Mouse (Mus musculus): Measurements from ENCODE around the gene Hdac7. TPM values are rescaled to one million over a fixed set of nuclear protein-coding genes. Genes with fewer than 3 reads are reported as not detected.
A peak's percentile ranks its signal among the peaks of the same experiment; 100 is the strongest.

Hdac7 gene
- polyA plus RNA-seq, 1 experiment from 2014 or later = 44.7 TPM

DNA sequence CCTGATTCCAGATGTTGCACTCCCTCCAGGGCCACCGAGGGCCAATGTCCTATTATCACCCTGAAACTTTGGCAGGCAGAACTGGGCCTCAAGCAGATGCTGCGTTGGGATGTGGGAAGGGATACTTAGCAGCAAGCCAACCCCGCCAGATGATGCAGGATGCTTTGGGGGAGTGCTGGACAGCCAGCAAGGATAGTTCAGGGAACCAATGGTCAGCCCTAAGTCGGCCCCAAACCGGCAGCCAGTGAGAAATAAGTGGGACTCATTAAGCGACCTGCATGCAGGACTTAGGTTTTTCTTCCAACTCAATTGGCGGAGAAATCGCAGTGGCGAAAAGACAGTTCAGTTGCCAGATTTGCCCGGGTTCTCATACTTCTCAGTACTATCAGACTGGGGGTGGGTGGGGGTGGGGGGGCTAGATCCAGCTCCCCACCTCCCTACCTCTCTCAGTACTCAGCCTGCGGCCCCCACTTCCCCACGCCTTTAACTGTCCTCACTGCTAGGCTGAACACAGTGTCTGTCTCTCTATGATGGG is 14.0 kb downstream of the Hdac7 start:
- H3K4me3 ChIP-seq = peak overlapping the region; percentile 92
- 13% methylated on average over 12 of the region's 12 CpGs for WGBS
- no peaks in the 10 kb centered on the region for H3K27me3 ChIP-seq
- H3K27ac ChIP-seq = peak overlapping the region; percentile 98
- peak overlapping the region; percentile 98 for H3K9ac ChIP-seq
- H3K36me3 ChIP-seq = no peaks in the 10 kb centered on the region
- H3K4me2 ChIP-seq = peak overlapping the region; percentile 86
- H3K9me3 ChIP-seq = no peaks in the 10 kb centered on the region
- peaks cover 69% of the 10 kb centered on the region for H3K4me1 ChIP-seq
- ATAC-seq (ENCODE audit: borderline replicate concordance, extremely low read depth, low FRiP score, low TSS enrichment) = no peak

GRCm38 (mm10) chr15:97829432-97829831 is 14.9 kb downstream of the Hdac7 start:
- Histone ChIP-seq H3K36me3 (no peaks in the 10 kb centered on the region), H3K27ac (peak overlapping the region; percentile 98), H3K4me2 (peak overlapping the region; percentile 86), H3K4me1 (peaks cover 78% of the 10 kb centered on the region), H3K9ac (peak overlapping the region; percentile 98), H3K27me3 (no peaks in the 10 kb centered on the region), H3K4me3 (peak overlapping the region; percentile 92), H3K9me3 (no peaks in the 10 kb centered on the region)
- ATAC-seq (ENCODE audit: borderline replicate concordance, extremely low read depth, low FRiP score, low TSS enrichment) = no peak
- 52% methylated on average over 2 of the region's 2 CpGs for WGBS

DNA sequence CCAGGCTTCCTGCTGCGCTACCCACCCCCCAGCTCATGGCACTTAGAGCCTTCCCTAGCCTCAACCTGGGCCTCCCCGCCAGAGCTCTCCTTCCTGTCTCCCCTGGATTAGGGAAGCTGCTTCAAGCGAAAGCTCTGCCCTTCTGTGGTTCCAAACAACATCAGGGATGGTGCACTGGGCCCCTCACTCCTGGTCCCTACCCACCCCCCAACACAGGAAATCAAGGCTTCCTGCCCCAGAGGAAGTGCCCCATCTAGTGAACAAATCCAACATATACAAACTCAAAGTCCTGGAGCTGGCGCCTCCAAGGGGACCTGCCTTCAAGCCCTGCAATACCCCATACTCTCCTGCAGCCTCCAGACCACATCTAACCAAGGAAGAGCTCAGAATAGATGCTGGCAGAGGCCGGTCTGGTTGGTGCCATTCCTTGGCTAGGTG is 15.4 kb downstream of the Hdac7 start:
- ATAC-seq (ENCODE audit: borderline replicate concordance, extremely low read depth, low FRiP score, low TSS enrichment) = no peak
- H3K27me3 ChIP-seq = no peaks in the 10 kb centered on the region
- H3K4me2 ChIP-seq = peak overlapping the region; percentile 86
- peaks cover 83% of the 10 kb centered on the region for H3K4me1 ChIP-seq
- H3K36me3 ChIP-seq = peaks cover 5% of the 10 kb centered on the region; the same call in 1 of the 2 replicates
- peak overlapping the region; percentile 92 for H3K4me3 ChIP-seq
- 55% methylated on average over 5 of the region's 5 CpGs for WGBS
- no peaks in the 10 kb centered on the region for H3K9me3 ChIP-seq
- 0 out of 2 replicates have a peak overlapping the region, but pooled peaks have one; percentile 98 for H3K9ac ChIP-seq
- H3K27ac ChIP-seq = peak overlapping the region; percentile 98

DNA sequence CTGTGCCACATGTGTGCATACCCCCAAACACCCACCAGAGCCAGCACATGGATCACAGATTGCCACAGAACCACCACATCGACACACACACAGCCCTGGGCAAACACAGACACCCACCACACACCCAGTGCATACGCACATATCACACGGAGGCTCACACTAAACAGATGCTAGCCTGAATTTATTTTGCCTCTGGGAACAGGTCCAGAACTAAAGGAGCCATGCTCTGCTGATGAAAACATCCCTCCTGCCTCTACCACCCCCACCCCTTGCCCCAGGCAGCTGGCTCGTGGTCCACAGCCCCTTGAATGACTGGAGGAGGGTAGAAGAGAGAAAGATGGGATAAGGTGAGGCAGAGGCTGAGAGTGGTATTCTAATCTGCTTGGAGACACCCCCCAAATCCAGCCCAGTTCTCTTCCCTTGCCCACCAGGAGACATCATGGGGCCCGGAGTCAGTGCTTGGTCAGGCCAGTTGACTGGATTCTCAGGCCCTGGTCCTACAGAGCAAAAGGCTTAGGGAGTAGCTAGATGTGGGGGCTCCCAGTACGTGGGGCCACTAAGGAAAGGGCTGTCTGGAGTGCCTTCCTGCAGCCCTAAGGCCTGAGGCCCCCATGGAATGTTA is 16.0 kb downstream of the Hdac7 start:
- Histone ChIP-seq H3K27me3 (no peaks in the 10 kb centered on the region), H3K9me3 (no peaks in the 10 kb centered on the region), H3K27ac (peak overlapping the region; percentile 62), H3K4me2 (peak overlapping the region; percentile 86), H3K36me3 (peaks cover 10% of the 10 kb centered on the region; the same call in 1 of the 2 replicates), H3K9ac (0 out of 2 replicates have a peak overlapping the region, but pooled peaks have one; percentile 1), H3K4me3 (peak overlapping the region; percentile 21), H3K4me1 (peaks cover 86% of the 10 kb centered on the region)
- WGBS = 44% methylated on average over 6 of the region's 6 CpGs
- ATAC-seq (ENCODE audit: borderline replicate concordance, extremely low read depth, low FRiP score, low TSS enrichment) = no peak

GRCm38 (mm10) chr15:97827401-97827800 is 16.9 kb downstream of the Hdac7 start:
- H3K36me3 ChIP-seq = peaks cover 10% of the 10 kb centered on the region; the same call in 1 of the 2 replicates
- peaks cover 86% of the 10 kb centered on the region for H3K4me1 ChIP-seq
- H3K27ac ChIP-seq = no peak overlapping the region
- no peak for ATAC-seq (ENCODE audit: borderline replicate concordance, extremely low read depth, low FRiP score, low TSS enrichment)
- H3K9ac ChIP-seq = no peak overlapping the region
- no peaks in the 10 kb centered on the region for H3K27me3 ChIP-seq
- H3K4me3 ChIP-seq = no peak overlapping the region
- H3K9me3 ChIP-seq = no peaks in the 10 kb centered on the region
- H3K4me2 ChIP-seq = peak overlapping the region; percentile 31
- WGBS = 76% methylated on average over 8 of the region's 8 CpGs

GRCm38 (mm10) chr15:97826588-97827261 is 17.6 kb downstream of the Hdac7 start:
- ATAC-seq (ENCODE audit: borderline replicate concordance, extremely low read depth, low FRiP score, low TSS enrichment) = no peak
- Histone ChIP-seq H3K27me3 (no peaks in the 10 kb centered on the region), H3K4me2 (peak overlapping the region; percentile 64; the same call in 1 of the 2 replicates), H3K9me3 (no peaks in the 10 kb centered on the region), H3K9ac (no peak overlapping the region; the same call in 1 of the 2 replicates), H3K4me1 (peaks cover 87% of the 10 kb centered on the region), H3K4me3 (no peak overlapping the region), H3K27ac (peak overlapping the region; percentile 92; the same call in 1 of the 2 replicates), H3K36me3 (peaks cover 10% of the 10 kb centered on the region; the same call in 1 of the 2 replicates)
- WGBS = 54% methylated on average over 5 of the region's 5 CpGs

GRCm38 (mm10) chr15:97825941-97826587 is 18.2 kb downstream of the Hdac7 start:
- H3K36me3 ChIP-seq = peaks cover 10% of the 10 kb centered on the region; the same call in 1 of the 2 replicates
- peak overlapping the region; percentile 92 for H3K27ac ChIP-seq
- H3K9me3 ChIP-seq = no peaks in the 10 kb centered on the region
- no peaks in the 10 kb centered on the region for H3K27me3 ChIP-seq
- no peak for ATAC-seq (ENCODE audit: borderline replicate concordance, extremely low read depth, low FRiP score, low TSS enrichment)
- WGBS = 42% methylated on average over 12 of the region's 12 CpGs
- H3K9ac ChIP-seq = peak overlapping the region; percentile 35
- H3K4me2 ChIP-seq = peak overlapping the region; percentile 64
- peak overlapping the region; percentile 35 for H3K4me3 ChIP-seq
- H3K4me1 ChIP-seq = peaks cover 94% of the 10 kb centered on the region

DNA sequence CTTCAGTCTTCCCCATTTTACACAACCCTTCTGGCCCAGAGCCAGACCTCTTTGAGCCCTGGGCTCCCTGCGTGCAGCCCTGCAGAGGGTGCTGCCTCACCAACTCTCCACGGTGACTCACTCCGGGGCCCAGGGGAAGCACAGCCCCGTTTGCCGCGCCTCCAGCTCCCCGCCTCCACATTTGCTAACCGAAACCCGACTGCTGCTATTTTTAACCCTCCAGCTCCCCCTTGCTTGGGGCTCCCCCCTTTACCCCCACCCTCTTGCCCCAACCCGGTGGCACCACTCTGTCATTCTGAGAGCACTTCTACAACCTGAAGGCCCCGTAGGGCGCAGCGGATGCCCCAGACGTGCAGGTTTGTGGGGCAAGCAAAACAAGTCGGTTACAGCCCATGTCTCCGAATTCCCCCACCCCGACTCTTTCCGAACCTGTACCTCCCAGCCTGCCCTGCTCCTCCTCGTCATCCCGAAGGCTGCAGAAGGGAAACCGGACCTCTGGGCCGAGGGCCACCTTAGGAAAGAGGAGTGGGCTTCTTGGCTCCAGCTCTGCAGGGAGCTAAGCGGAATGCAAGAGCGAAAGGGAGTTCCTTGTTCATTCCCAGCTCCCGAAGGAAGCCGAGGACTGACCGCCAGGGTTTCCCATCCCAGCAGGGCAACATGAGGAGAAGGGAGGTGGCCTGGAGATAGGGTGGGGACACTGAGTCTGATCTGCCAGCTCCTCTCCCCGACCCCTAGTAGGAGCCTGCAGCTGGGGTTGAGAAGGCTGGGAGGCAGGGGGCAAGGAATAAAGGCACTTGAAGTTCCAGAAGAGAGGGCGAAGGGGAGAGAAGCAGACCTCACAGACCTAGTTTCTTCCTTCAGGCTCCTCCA is 19.0 kb downstream of the Hdac7 start:
- Histone ChIP-seq H3K4me1 (peaks cover 97% of the 10 kb centered on the region), H3K9ac (peak overlapping the region; percentile 35), H3K36me3 (peaks cover 10% of the 10 kb centered on the region), H3K27ac (peak overlapping the region; percentile 92), H3K27me3 (no peaks in the 10 kb centered on the region), H3K4me2 (peak overlapping the region; percentile 64), H3K9me3 (no peaks in the 10 kb centered on the region), H3K4me3 (peak overlapping the region; percentile 35)
- ATAC-seq (ENCODE audit: borderline replicate concordance, extremely low read depth, low FRiP score, low TSS enrichment) = peak; percentile 74
- WGBS = 5% methylated on average over 29 of the region's 29 CpGs

DNA sequence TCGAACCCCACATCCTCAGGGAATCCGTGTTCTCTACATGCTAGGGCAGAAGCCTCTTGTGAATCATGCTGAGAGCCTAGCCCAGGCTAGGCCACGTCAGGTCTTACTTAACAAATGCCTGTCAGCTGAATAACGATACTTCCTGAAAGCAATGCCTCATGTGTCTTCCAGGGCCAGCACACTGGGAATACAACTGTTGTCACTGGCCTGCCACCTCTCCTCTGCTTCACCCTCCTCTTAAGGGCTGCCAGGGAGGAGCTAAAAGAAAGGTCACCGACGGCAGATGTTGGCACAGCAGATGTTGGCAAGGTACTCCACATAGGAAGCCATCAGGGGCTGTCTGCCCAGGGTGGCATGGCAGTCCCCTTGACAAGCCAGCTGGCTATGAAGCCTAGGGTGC is 20.3 kb downstream of the Hdac7 start:
- peaks cover 84% of the 10 kb centered on the region for H3K4me1 ChIP-seq
- 69% methylated on average over 6 of the region's 6 CpGs for WGBS
- no peak overlapping the region for H3K4me3 ChIP-seq
- H3K36me3 ChIP-seq = peaks cover 10% of the 10 kb centered on the region
- H3K27ac ChIP-seq = peak overlapping the region; percentile 92; the same call in 1 of the 2 replicates
- H3K9me3 ChIP-seq = no peaks in the 10 kb centered on the region
- no peak overlapping the region for H3K4me2 ChIP-seq
- ATAC-seq (ENCODE audit: borderline replicate concordance, extremely low read depth, low FRiP score, low TSS enrichment) = no peak
- no peak overlapping the region for H3K9ac ChIP-seq
- H3K27me3 ChIP-seq = no peaks in the 10 kb centered on the region

- Histone ChIP-seq H3K4me1 (peaks cover 78% of the 10 kb centered on the region), H3K4me3 (no peak overlapping the region), H3K36me3 (peaks cover 10% of the 10 kb centered on the region), H3K27ac (0 out of 2 replicates have a peak overlapping the region, but pooled peaks have one; percentile 92), H3K4me2 (no peak overlapping the region), H3K9me3 (no peaks in the 10 kb centered on the region), H3K9ac (no peak overlapping the region), H3K27me3 (no peaks in the 10 kb centered on the region)
- 81% methylated on average over 12 of the region's 12 CpGs for WGBS
- ATAC-seq (ENCODE audit: borderline replicate concordance, extremely low read depth, low FRiP score, low TSS enrichment) = no peak
Measured at GRCm38 (mm10) chr15:97823479-97823878, 20.8 kb downstream of the Hdac7 start.
